Mouse (Mus musculus) cerebellum, adult 2 months (tissue): ENCODE measurements around the gene Amn. TPM values are rescaled to one million over a fixed set of nuclear protein-coding genes. Genes with fewer than 3 reads are reported as not detected.

Source experiments
- DNase-seq, 2 experiments: peaks; one replicate each; pipeline ENCODE4 v3.0.0; 2021
- H3K27ac ChIP-seq: fragments of 200-500 bp; 2 replicates; pipeline ENCODE4 v1.5.1; 2012; ENCODE audit warnings: low read length, control low read depth, inconsistent platforms; ENCODE audit not compliant: insufficient read depth
- H3K27me3 ChIP-seq: fragments of 200-500 bp; 2 replicates; pipeline ENCODE4 v1.6.1; 2012; ENCODE audit warnings: inconsistent platforms, mild to moderate bottlenecking, low read length, moderate library complexity; ENCODE audit not compliant: control insufficient read depth, insufficient read depth
- H3K4me1 ChIP-seq: fragments of 200-500 bp; 2 replicates; pipeline ENCODE4 v1.6.1; 2011; ENCODE audit warnings: low read length; ENCODE audit not compliant: control insufficient read depth, insufficient read depth
- H3K4me3 ChIP-seq: fragments of 200-500 bp; replicated peaks from 2 replicates; pipeline ENCODE3; 2011; ENCODE audit warnings: mild to moderate bottlenecking, low read depth, low read length, control low read depth; ENCODE audit not compliant: insufficient read depth
- CTCF ChIP-seq: fragments of 200-500 bp; IDR thresholded peaks from 2 replicates; pipeline ENCODE4 v1.5.1; 2011; ENCODE audit warnings: low read depth, mild to moderate bottlenecking, control low read depth, low read length, moderate library complexity, borderline replicate concordance; ENCODE audit not compliant: insufficient read depth
- POLR2A ChIP-seq: fragments of 200-500 bp; IDR thresholded peaks from 2 replicates; pipeline ENCODE4 v1.6.1; 2011; ENCODE audit warnings: low read length, control low read depth, borderline replicate concordance; ENCODE audit not compliant: insufficient read depth
- WGBS: fragments of 180-500 bp; shearing (Covaris S2); methylation state at CpG from one replicate; pipeline ENCODE4 v1.1.7; 2018; 5-methylcytosine and 5-hydroxymethylcytosine counted together
- polyA plus RNA-seq: library from polyadenylated mRNA; depleted of rRNA; stranded (reverse); fragments of >200 nt; gene quantifications from 2 replicates; pipeline ENCODE4 v1.2.3, GENCODE M21; 2012

Gene Amn
- polyA plus RNA-seq, 1 experiment = 9.6 TPM

- Histone ChIP-seq H3K27ac (no peak overlapping the region), H3K4me3 (no peak overlapping the region), H3K27me3 (no peaks in the 10 kb centered on the region), H3K4me1 (no peaks in the 10 kb centered on the region)
- 94% methylated on average over 10 of the region's 10 CpGs for WGBS
- DNase-seq = no peak
- TF ChIP-seq CTCF (no peak), POLR2A (no peak)
Measured at GRCm38 (mm10) chr12:111311775-111312174, 40.9 kb downstream of the Amn start.

GRCm38 (mm10) chr12:111314273-111314672, 43.4 kb downstream of the Amn start:
- no peaks in the 10 kb centered on the region for H3K27me3 ChIP-seq
- WGBS = 87% methylated on average over 7 of the region's 7 CpGs

GRCm38 (mm10) chr12:111317694-111318093, 46.8 kb downstream of the Amn start:
- 56% methylated on average over 9 of the region's 9 CpGs for WGBS
- no peak for DNase-seq
- Histone ChIP-seq H3K27ac (no peak overlapping the region), H3K27me3 (no peaks in the 10 kb centered on the region), H3K4me3 (no peak overlapping the region), H3K4me1 (no peaks in the 10 kb centered on the region; the same call in 1 of the 2 replicates)
- TF ChIP-seq CTCF = no peak
- TF ChIP-seq POLR2A = no peak

More at GRCm38 (mm10) chr12:111314273-111314672, 43.4 kb downstream of the Amn start:
- Histone ChIP-seq H3K27ac (no peak overlapping the region), H3K4me1 (no peaks in the 10 kb centered on the region), H3K4me3 (no peak overlapping the region)
- TF ChIP-seq POLR2A = no peak
- TF ChIP-seq CTCF = no peak
- no peak for DNase-seq

GRCm38 (mm10) chr12:111320549-111320948, 49.7 kb downstream of the Amn start:
- no peak for TF ChIP-seq CTCF
- TF ChIP-seq POLR2A = no peak
- DNase-seq = no peak
- H3K27ac ChIP-seq = no peak overlapping the region
- H3K4me3 ChIP-seq = no peak overlapping the region
- peaks cover 20% of the 10 kb centered on the region; the same call in 1 of the 2 replicates for H3K4me1 ChIP-seq
- H3K27me3 ChIP-seq = no peaks in the 10 kb centered on the region
- WGBS = 47% methylated on average over 12 of the region's 12 CpGs

GRCm38 (mm10) chr12:111321832-111322231, 50.9 kb downstream of the Amn start:
- Histone ChIP-seq H3K27me3 (no peaks in the 10 kb centered on the region), H3K27ac (no peak overlapping the region), H3K4me3 (no peak overlapping the region), H3K4me1 (peaks cover 20% of the 10 kb centered on the region; the same call in 1 of the 2 replicates)
- TF ChIP-seq CTCF (no peak), POLR2A (no peak)
- peak in 1 of 2 experiments; percentile 18 for DNase-seq
- WGBS = 43% methylated on average over 13 of the region's 13 CpGs

- 76% methylated on average over 4 of the region's 4 CpGs for WGBS
- no peak overlapping the region for H3K27ac ChIP-seq
- TF ChIP-seq POLR2A = no peak
- TF ChIP-seq CTCF = no peak
- H3K27me3 ChIP-seq = no peaks in the 10 kb centered on the region
- peaks cover 20% of the 10 kb centered on the region; the same call in 1 of the 2 replicates for H3K4me1 ChIP-seq
- H3K4me3 ChIP-seq = no peak overlapping the region
- no peak for DNase-seq
Measured at GRCm38 (mm10) chr12:111323423-111323822, 52.5 kb downstream of the Amn start.

- 13% methylated on average over 21 of the region's 21 CpGs for WGBS
- H3K27me3 ChIP-seq = no peaks in the 10 kb centered on the region
- no peak for TF ChIP-seq POLR2A
- peak; percentile 19; the same call in 1 of the 2 replicates for TF ChIP-seq CTCF
Measured at GRCm38 (mm10) chr12:111324536-111324935, 53.6 kb downstream of the Amn start.

GRCm38 (mm10) chr12:111324949-111325348, 54.1 kb downstream of the Amn start:
- WGBS = 38% methylated on average over 12 of the region's 12 CpGs
- TF ChIP-seq CTCF (no peak), POLR2A (no peak)
- H3K4me3 ChIP-seq = no peak overlapping the region
- no peak for DNase-seq
- no peaks in the 10 kb centered on the region for H3K27me3 ChIP-seq
- H3K4me1 ChIP-seq = peaks cover 20% of the 10 kb centered on the region; the same call in 1 of the 2 replicates
- peak overlapping the region; percentile 18; the same call in 1 of the 2 replicates for H3K27ac ChIP-seq

More at GRCm38 (mm10) chr12:111324536-111324935, 53.6 kb downstream of the Amn start:
- no peak overlapping the region for H3K4me3 ChIP-seq
- H3K4me1 ChIP-seq = peaks cover 20% of the 10 kb centered on the region; the same call in 1 of the 2 replicates
- peak overlapping the region; percentile 18 for H3K27ac ChIP-seq
- peak; percentile 79 to 84 for DNase-seq
